9 mouse cellular contexts compared by ENCODE assay signal in the genomic region with DNA sequence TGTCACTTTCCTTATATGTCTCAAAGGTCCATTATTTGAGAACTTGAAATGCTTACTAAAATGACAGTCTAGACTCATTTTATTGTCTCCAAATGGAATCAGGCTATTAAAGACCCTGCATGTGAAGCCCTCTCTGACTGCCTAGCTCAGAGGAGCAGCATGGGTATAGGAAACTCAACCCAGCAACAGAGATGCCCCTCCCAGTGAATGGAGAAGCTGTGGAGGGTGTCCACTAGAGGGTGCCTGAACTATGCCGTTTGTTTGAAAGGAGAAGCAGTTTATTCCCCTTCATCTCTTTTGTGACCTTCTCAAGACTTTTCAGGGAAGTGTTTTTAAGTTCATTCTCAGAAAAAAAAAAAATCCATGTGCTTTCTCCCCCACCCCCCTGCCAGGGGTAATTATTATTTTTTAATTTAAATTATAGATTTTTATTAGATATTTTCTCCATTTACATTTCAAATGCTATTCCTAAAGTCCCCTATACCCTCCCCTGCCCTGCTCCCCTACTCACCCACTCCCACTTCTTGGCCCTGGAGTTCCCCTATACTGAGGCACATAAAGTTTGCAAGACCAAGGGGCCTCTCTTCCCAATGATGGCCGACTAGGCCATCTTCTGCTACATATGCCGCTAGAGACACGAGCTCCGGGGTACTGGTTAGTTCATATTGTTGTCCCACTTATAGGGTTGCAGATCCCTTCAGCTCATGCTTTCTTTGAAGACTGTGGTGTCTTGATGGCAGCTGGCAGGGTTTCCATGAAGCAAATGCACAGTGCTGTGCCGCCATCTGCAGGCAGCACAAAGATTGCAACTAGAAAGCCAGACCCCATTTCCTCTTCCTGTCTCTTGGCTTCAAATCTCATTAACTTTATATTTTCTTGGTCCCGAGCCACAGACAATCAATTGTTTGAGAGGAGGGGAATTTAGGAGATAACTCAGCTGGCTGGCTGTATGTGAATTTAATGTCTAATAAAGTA. TPM values are rescaled to one million over a fixed set of nuclear protein-coding genes. Genes with fewer than 3 reads are reported as not detected.
DNase-seq lines count a peak whose midpoint lies in the region; ATAC-seq and TF ChIP-seq lines count a peak whose summit lies in the region.
"Had no signal": no experiment of that assay in that cellular context is flagged by ENCODE, and none has a peak within 500 bp of the region (broad histone marks: within the 10 kb centered on the region; RNA-seq: fewer than 3 reads in every experiment).

No protein-coding gene starts in this region.

- 13% methylated on average over 7 of the region's 7 CpGs for WGBS in forebrain, embryonic 10.5 days
- 12% methylated on average over 7 of the region's 7 CpGs for WGBS in heart, postnatal 0 days
- 15% methylated on average over 7 of the region's 7 CpGs for WGBS in liver, postnatal 0 days (ENCODE audit: insufficient replicate concordance)
- WGBS in neural tube, embryonic 14.5 days = 17% methylated on average over 7 of the region's 7 CpGs

- no peaks in the 10 kb centered on the region for H3K36me3 ChIP-seq in forebrain, embryonic 10.5 days (replicated peaks)
- no peaks in the 10 kb centered on the region for H3K36me3 ChIP-seq in heart, postnatal 0 days (replicated peaks; ENCODE audit: control insufficient read depth, insufficient read depth, low read length)
- H3K36me3 ChIP-seq in liver, postnatal 0 days (replicated peaks; ENCODE audit: insufficient read depth, low read length) = no peaks in the 10 kb centered on the region
- no peaks in the 10 kb centered on the region for H3K36me3 ChIP-seq in neural tube, embryonic 14.5 days (ENCODE audit: control insufficient read depth, insufficient read depth, low read length)

- peak; percentile 98 for ATAC-seq in CD4-positive, CD25-positive, alpha-beta regulatory T cell, adult 4 months
- peak; percentile 49 for ATAC-seq in heart, postnatal 0 days (ENCODE audit: insufficient read depth, low read depth)
- no peak for ATAC-seq in liver, postnatal 0 days
- peak; percentile 89 for ATAC-seq in neural tube, embryonic 14.5 days (ENCODE audit: low read depth)

- H3K4me2 ChIP-seq in heart, postnatal 0 days (ENCODE audit: low read depth, low read length) = no peak overlapping the region
- no peak overlapping the region for H3K4me2 ChIP-seq in liver, postnatal 0 days (ENCODE audit: low read depth, low read length)
- no peak overlapping the region for H3K4me2 ChIP-seq in neural tube, embryonic 14.5 days (ENCODE audit: low read depth, low read length)

- no peak overlapping the region for H3K27ac ChIP-seq in forebrain, embryonic 10.5 days
- no peak overlapping the region for H3K27ac ChIP-seq in heart, postnatal 0 days (ENCODE audit: low read depth)
- no peak overlapping the region for H3K27ac ChIP-seq in liver, postnatal 0 days (ENCODE audit: low read depth)
- H3K27ac ChIP-seq in neural tube, embryonic 14.5 days (ENCODE audit: low read depth, low read length) = no peak overlapping the region

- H3K9me3 ChIP-seq in forebrain, embryonic 10.5 days = no peaks in the 10 kb centered on the region
- H3K9me3 ChIP-seq in heart, postnatal 0 days (replicated peaks; ENCODE audit: control insufficient read depth, low read length) = no peaks in the 10 kb centered on the region
- H3K9me3 ChIP-seq in liver, postnatal 0 days (ENCODE audit: low read length) = no peaks in the 10 kb centered on the region
- no peaks in the 10 kb centered on the region for H3K9me3 ChIP-seq in neural tube, embryonic 14.5 days (ENCODE audit: control insufficient read depth, low read length)

- peak; percentile 88 for TF ChIP-seq CTCF in heart, postnatal 0 days (IDR thresholded peaks at IDR 0.05; ENCODE audit: low read depth)
- TF ChIP-seq CTCF in liver, postnatal 0 days (IDR thresholded peaks at IDR 0.05; ENCODE audit: low read depth) = peak; percentile 83

- DNase-seq in brain, adult 2 months (ENCODE audit: low read depth, low spot score) = peak; percentile 83
- DNase-seq in forebrain, embryonic 10.5 days (ENCODE audit: extremely low spot score, low spot score) = peak; percentile 77
- peak; percentile 45 for DNase-seq in heart, postnatal 0 days (ENCODE audit: low spot score)
- DNase-seq in kidney, postnatal 14 days = peak; percentile 75
- DNase-seq in liver, postnatal 0 days = peak; percentile 73
- peak; percentile 42 for DNase-seq in telencephalon, adult 2 months (ENCODE audit: low read depth, low spot score)

- H3K27me3 ChIP-seq in forebrain, embryonic 10.5 days (ENCODE audit: poor library complexity, severe bottlenecking) = no peaks in the 10 kb centered on the region
- no peaks in the 10 kb centered on the region for H3K27me3 ChIP-seq in heart, postnatal 0 days (ENCODE audit: control insufficient read depth, insufficient read depth, low read length)
- H3K27me3 ChIP-seq in liver, postnatal 0 days (ENCODE audit: insufficient read depth, low read length) = no peaks in the 10 kb centered on the region
- no peaks in the 10 kb centered on the region for H3K27me3 ChIP-seq in neural tube, embryonic 14.5 days (ENCODE audit: control insufficient read depth, insufficient read depth, low read length)

- TF ChIP-seq EP300 in heart, postnatal 0 days (IDR thresholded peaks at IDR 0.05; ENCODE audit: low read depth) = no peak
- no peak for TF ChIP-seq EP300 in liver, postnatal 0 days (IDR thresholded peaks at IDR 0.05; ENCODE audit: low read depth)

- no peaks in the 10 kb centered on the region for H3K4me1 ChIP-seq in forebrain, embryonic 10.5 days
- H3K4me1 ChIP-seq in heart, postnatal 0 days (ENCODE audit: control insufficient read depth, insufficient read depth) = no peaks in the 10 kb centered on the region
- H3K4me1 ChIP-seq in liver, postnatal 0 days (ENCODE audit: insufficient read depth) = no peaks in the 10 kb centered on the region
- no peaks in the 10 kb centered on the region for H3K4me1 ChIP-seq in neural tube, embryonic 14.5 days (ENCODE audit: control insufficient read depth, insufficient read depth, low read length)

- H3K9ac ChIP-seq in heart, postnatal 0 days (replicated peaks; ENCODE audit: low read depth, low read length) = no peak overlapping the region
- H3K9ac ChIP-seq in liver, postnatal 0 days (replicated peaks) = no peak overlapping the region
- H3K9ac ChIP-seq in neural tube, embryonic 14.5 days (replicated peaks; ENCODE audit: low read depth, low read length) = no peak overlapping the region

- no peak overlapping the region for H3K4me3 ChIP-seq in forebrain, embryonic 10.5 days
- H3K4me3 ChIP-seq in heart, postnatal 0 days (ENCODE audit: low read depth, low read length) = no peak overlapping the region
- H3K4me3 ChIP-seq in liver, postnatal 0 days (ENCODE audit: low read depth, low read length) = no peak overlapping the region
- no peak overlapping the region for H3K4me3 ChIP-seq in neural tube, embryonic 14.5 days (ENCODE audit: low read depth, low read length)
- H3K4me3 ChIP-seq: erythroblast, embryonic 14.5 days had no signal

RNA-seq across cellular contexts. Expression of a gene that starts 42.5 kb away (rescaled TPM):
- 10 to 100 TPM in 1 of 2 experiments, 1 to 10 TPM in 1; 7.1 to 10.6 TPM for polyA plus RNA-seq in CD4-positive, CD25-positive, alpha-beta regulatory T cell, adult 4 months (2017; shearing (Covaris generic))
- polyA plus RNA-seq in forebrain, embryonic 10.5 days (2016; fragmentation: Nextera tagmentation; extraction: Ambion mirVana) = 33.1 and 34.2 TPM in 2 replicates
- 1.9 and 2.0 TPM in 2 replicates for total RNA-seq in heart, postnatal 0 days (2014; rRNA removed; ENCODE audit: low replicate concordance)
- 3.3 and 3.7 TPM in 2 replicates for polyA plus RNA-seq in heart, postnatal 0 days (2015; fragmentation: Nextera tagmentation; extraction: Ambion mirVana)
- 11.6 and 12.2 TPM in 2 replicates for polyA plus RNA-seq in liver, postnatal 0 days (2015; fragmentation: Nextera tagmentation; extraction: Ambion mirVana)
- 96.9 and 102 TPM in 2 replicates for polyA plus RNA-seq in neural tube, embryonic 14.5 days (2014; fragmentation: Nextera tagmentation; extraction: Ambion mirVana)
- polyA plus RNA-seq: erythroblast, embryonic 14.5 days had no signal
